Mouse (Mus musculus) embryonic facial prominence, embryonic 14.5 days (tissue): ENCODE data around the gene Cel. TPM values are rescaled to one million over a fixed set of nuclear protein-coding genes. Genes with fewer than 3 reads are reported as not detected.

Experiments
- ATAC-seq: fragments of 200-750 bp; cut with Nextera tagmentation; 2 replicates; pipeline ENCODE4 v1.8.0; 2017; ENCODE audit warnings: low read depth, moderate number of reproducible peaks, moderate TSS enrichment
- DNase-seq: peaks from one replicate; pipeline ENCODE4 v3.0.0-alpha.2; 2015; ENCODE audit warnings: low spot score
- H3K27ac ChIP-seq: fragments of 300-500 bp; sonication (generic); replicated peaks from 2 replicates; pipeline ENCODE4 v1.5.1; 2014; ENCODE audit warnings: low read depth, mild to moderate bottlenecking, low read length, moderate library complexity
- H3K27me3 ChIP-seq: fragments of 300-500 bp; sonication (generic); replicated peaks from 2 replicates; pipeline ENCODE4 v1.6.1; 2014; ENCODE audit warnings: low read length; ENCODE audit not compliant: control insufficient read depth, insufficient read depth
- H3K36me3 ChIP-seq: fragments of 300-500 bp; sonication (generic); 2 replicates; pipeline ENCODE4 v1.6.1; 2014; ENCODE audit warnings: low read length, mixed read lengths; ENCODE audit not compliant: control insufficient read depth, insufficient read depth
- H3K4me1 ChIP-seq: fragments of 300-500 bp; sonication (generic); 2 replicates; pipeline ENCODE4 v1.6.1; 2014; ENCODE audit warnings: antibody characterized with exemption, low read length; ENCODE audit not compliant: control insufficient read depth, insufficient read depth
- H3K4me2 ChIP-seq: fragments of 300-500 bp; sonication (generic); 2 replicates; pipeline ENCODE4 v1.6.1; 2014; ENCODE audit warnings: low read depth, mild to moderate bottlenecking, low read length, moderate library complexity, mixed read lengths
- H3K4me3 ChIP-seq: fragments of 300-500 bp; sonication (generic); 2 replicates; pipeline ENCODE4 v1.5.1; 2014; ENCODE audit warnings: low read depth, mild to moderate bottlenecking, low read length
- H3K9ac ChIP-seq: fragments of 300-500 bp; sonication (generic); 2 replicates; pipeline ENCODE4 v1.6.1; 2014; ENCODE audit warnings: low read depth, mild to moderate bottlenecking, low read length, moderate library complexity, mixed read lengths
- H3K9me3 ChIP-seq: fragments of 300-500 bp; sonication (generic); 2 replicates; pipeline ENCODE4 v1.6.1; 2016; ENCODE audit warnings: low read length; ENCODE audit not compliant: control insufficient read depth
- WGBS: fragments of 180-500 bp; shearing (Covaris S2); extraction: QIAGEN DNeasy Blood & Tissue Kit; methylation state at CpG from one replicate; pipeline ENCODE4 v1.1.7; 2014; 5-methylcytosine and 5-hydroxymethylcytosine counted together
- polyA plus RNA-seq: library from polyadenylated mRNA; unstranded; fragments of >200 nt; fragmentation: Nextera tagmentation; extraction: Ambion mirVana; gene quantifications from 2 replicates; pipeline ENCODE4 v1.2.1, GENCODE M21; 2014

Cel gene
- polyA plus RNA-seq, 1 experiment from 2014 or later: not detected

- Histone ChIP-seq H3K36me3 (no peaks in the 10 kb centered on the region), H3K4me1 (no peaks in the 10 kb centered on the region), H3K27me3 (no peaks in the 10 kb centered on the region; the same call in 1 of the 2 replicates), H3K4me2 (no peak overlapping the region), H3K4me3 (no peak overlapping the region), H3K9ac (no peak overlapping the region), H3K9me3 (no peaks in the 10 kb centered on the region), H3K27ac (no peak overlapping the region)
- ATAC-seq (no peak), DNase-seq (peak; percentile 39)
- 58% methylated on average over 2 of the region's 2 CpGs for WGBS
Observed at GRCm38 (mm10) chr2:28591479-28591878, 28.3 kb upstream of the Cel start.

DNA sequence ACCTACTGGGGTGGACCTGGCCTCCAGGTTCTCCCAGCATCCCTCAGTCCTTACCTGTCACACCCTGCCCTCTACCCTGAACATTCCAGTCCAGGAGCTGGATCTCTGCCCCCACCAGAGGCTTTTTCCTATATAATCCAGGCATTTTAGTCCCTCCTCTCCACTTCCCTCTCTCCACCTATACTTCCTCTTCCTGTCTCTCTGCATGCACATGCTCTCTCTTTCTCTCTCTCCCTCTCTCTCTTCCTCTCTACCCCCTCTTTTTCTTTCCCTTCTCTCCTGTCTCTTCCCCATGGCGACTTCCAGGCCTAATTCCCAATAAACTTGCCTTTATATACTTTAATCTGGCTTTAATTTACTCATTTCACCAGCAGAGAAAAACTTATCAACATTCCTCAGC, 25.4 kb upstream of the Cel start:
- Histone ChIP-seq H3K4me2 (no peak overlapping the region), H3K36me3 (no peaks in the 10 kb centered on the region), H3K4me3 (no peak overlapping the region), H3K9ac (no peak overlapping the region), H3K9me3 (no peaks in the 10 kb centered on the region), H3K27ac (no peak overlapping the region), H3K4me1 (no peaks in the 10 kb centered on the region), H3K27me3 (no peaks in the 10 kb centered on the region; the same call in 1 of the 2 replicates)
- no peak for ATAC-seq
- 19% methylated on average over 1 of the region's 1 CpGs for WGBS
- no peak for DNase-seq

GRCm38 (mm10) chr2:28585730-28586129, 22.5 kb upstream of the Cel start:
- Histone ChIP-seq H3K36me3 (no peaks in the 10 kb centered on the region), H3K4me3 (no peak overlapping the region), H3K27ac (no peak overlapping the region), H3K27me3 (no peaks in the 10 kb centered on the region), H3K9ac (no peak overlapping the region), H3K4me1 (peaks cover 9% of the 10 kb centered on the region), H3K4me2 (no peak overlapping the region), H3K9me3 (no peaks in the 10 kb centered on the region)
- 31% methylated on average over 2 of the region's 2 CpGs for WGBS
- ATAC-seq (no peak), DNase-seq (no peak)

GRCm38 (mm10) chr2:28585043-28585571, 21.9 kb upstream of the Cel start:
- H3K36me3 ChIP-seq: no peaks in the 10 kb centered on the region
- 22% methylated on average over 6 of the region's 6 CpGs for WGBS
- H3K27me3 ChIP-seq: no peaks in the 10 kb centered on the region
- no peaks in the 10 kb centered on the region for H3K9me3 ChIP-seq
- H3K27ac ChIP-seq: no peak overlapping the region
- ATAC-seq (no peak), DNase-seq (peak; percentile 88)
- H3K4me2 ChIP-seq: no peak overlapping the region
- no peak overlapping the region for H3K4me3 ChIP-seq
- H3K4me1 ChIP-seq: peaks cover 9% of the 10 kb centered on the region
- H3K9ac ChIP-seq: no peak overlapping the region

- ATAC-seq (no peak), DNase-seq (no peak)
- 73% methylated on average over 9 of the region's 9 CpGs for WGBS
- Histone ChIP-seq H3K9me3 (no peaks in the 10 kb centered on the region), H3K4me1 (peaks cover 9% of the 10 kb centered on the region), H3K36me3 (peaks cover 8% of the 10 kb centered on the region; the same call in 1 of the 2 replicates), H3K4me3 (peak within 1 kb of the TSS; percentile 74), H3K27ac (peak within 1 kb of the TSS; percentile 92), H3K9ac (peak within 1 kb of the TSS; percentile 80), H3K4me2 (peak within 1 kb of the TSS; percentile 71), H3K27me3 (no peaks in the 10 kb centered on the region)
Observed at GRCm38 (mm10) chr2:28583651-28584050, 20.4 kb upstream of the Cel start, which contains the start of gene Gtf3c5. TSS of gene Gtf3c5 (minus strand) at chr2:28583751.

DNA sequence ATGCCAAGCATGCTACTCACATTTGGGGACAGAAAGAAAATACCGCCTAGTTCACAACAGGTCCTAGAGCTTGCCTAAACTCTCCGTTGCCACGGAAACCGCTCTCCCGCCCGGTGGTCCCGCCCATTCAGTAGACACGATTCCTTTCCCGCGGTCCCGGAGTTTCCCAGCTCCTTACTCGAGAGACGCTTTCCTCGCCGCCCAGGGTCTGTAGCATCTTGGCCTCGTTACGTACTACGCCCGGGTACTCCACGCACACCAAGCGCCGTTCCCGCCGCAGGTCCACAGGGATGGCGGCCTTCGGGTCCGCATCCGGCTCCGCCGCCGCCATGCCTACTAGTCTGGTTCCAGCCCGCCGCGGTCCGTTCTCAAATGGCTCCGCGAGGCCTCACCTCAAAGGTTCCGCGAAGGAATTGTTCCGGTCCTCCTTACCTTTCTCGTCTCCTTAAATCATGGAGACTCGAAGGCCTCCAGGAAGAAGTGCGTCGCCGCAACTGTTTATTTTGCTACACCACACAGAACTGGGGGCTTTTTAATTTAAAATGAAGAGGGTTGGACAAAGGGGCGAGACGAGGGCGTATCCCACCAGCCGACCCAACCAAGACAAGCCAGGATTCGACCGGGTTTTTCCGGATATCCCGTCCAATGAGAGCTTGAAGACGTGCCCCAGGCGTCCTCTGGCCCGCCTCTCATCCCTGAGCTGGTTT, 19.6 kb upstream of the Cel start:
- DNase-seq (peak; percentile 97), ATAC-seq (peak; percentile 96)
- Histone ChIP-seq H3K36me3 (peaks cover 17% of the 10 kb centered on the region), H3K4me3 (peak overlapping the region; percentile 74), H3K9ac (peak overlapping the region; percentile 80), H3K4me2 (peak overlapping the region; percentile 71), H3K9me3 (no peaks in the 10 kb centered on the region), H3K27me3 (no peaks in the 10 kb centered on the region), H3K4me1 (peaks cover 9% of the 10 kb centered on the region), H3K27ac (peak overlapping the region; percentile 92)
- WGBS: under 1% methylated on average over 54 of the region's 56 CpGs

GRCm38 (mm10) chr2:28578003-28578402, 14.8 kb upstream of the Cel start:
- Histone ChIP-seq H3K4me3 (no peak overlapping the region), H3K4me2 (no peak overlapping the region), H3K36me3 (peaks cover 50% of the 10 kb centered on the region), H3K27ac (no peak overlapping the region), H3K9me3 (no peaks in the 10 kb centered on the region), H3K9ac (no peak overlapping the region), H3K4me1 (peaks cover 9% of the 10 kb centered on the region), H3K27me3 (no peaks in the 10 kb centered on the region)
- 65% methylated on average over 5 of the region's 5 CpGs for WGBS
- no peak for ATAC-seq
- DNase-seq: no peak

DNA sequence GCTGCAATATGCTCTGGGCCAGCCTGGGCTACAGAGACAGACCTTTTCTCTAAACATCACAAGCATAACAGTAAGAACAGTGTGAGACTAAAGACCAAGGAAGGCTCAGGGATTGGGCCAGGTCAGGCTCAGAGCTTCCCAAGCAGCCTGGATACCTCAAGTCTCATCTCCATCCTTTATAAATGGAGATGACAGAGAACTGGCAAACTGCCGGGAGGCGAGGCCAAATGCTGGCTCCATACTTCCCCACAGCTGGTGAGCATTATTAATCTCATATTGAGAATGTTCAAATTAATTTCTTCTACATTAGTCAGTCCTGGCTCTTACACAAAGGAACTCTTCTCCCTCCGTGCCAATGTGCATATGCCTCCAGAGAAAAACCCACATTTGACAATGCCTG, 13.6 kb upstream of the Cel start:
- Histone ChIP-seq H3K4me3 (no peak overlapping the region), H3K36me3 (peaks cover 62% of the 10 kb centered on the region), H3K27ac (no peak overlapping the region), H3K9ac (no peak overlapping the region), H3K4me1 (peaks cover 3% of the 10 kb centered on the region), H3K9me3 (no peaks in the 10 kb centered on the region), H3K27me3 (no peaks in the 10 kb centered on the region), H3K4me2 (no peak overlapping the region)
- ATAC-seq (no peak), DNase-seq (peak; percentile 45)
- 87% methylated on average over 3 of the region's 3 CpGs for WGBS

- ATAC-seq (no peak), DNase-seq (no peak)
- H3K4me2 ChIP-seq: no peak overlapping the region
- H3K27me3 ChIP-seq: no peaks in the 10 kb centered on the region
- no peak overlapping the region for H3K27ac ChIP-seq
- no peak overlapping the region for H3K9ac ChIP-seq
- no peak overlapping the region for H3K4me3 ChIP-seq
- H3K36me3 ChIP-seq: peaks cover 76% of the 10 kb centered on the region
- H3K9me3 ChIP-seq: no peaks in the 10 kb centered on the region
- H3K4me1 ChIP-seq: no peaks in the 10 kb centered on the region
- 76% methylated on average over 4 of the region's 4 CpGs for WGBS
Observed at GRCm38 (mm10) chr2:28575341-28575740, 12.1 kb upstream of the Cel start.
